Mouse (Mus musculus): ENCODE measurements at regions not wholly inside any gene's neighbourhood (a gene's known extent, or its start where the extent isn't known, plus 50 kb on each side); places are given as distances from the start of the nearest gene placed in this dataset.

DNA sequence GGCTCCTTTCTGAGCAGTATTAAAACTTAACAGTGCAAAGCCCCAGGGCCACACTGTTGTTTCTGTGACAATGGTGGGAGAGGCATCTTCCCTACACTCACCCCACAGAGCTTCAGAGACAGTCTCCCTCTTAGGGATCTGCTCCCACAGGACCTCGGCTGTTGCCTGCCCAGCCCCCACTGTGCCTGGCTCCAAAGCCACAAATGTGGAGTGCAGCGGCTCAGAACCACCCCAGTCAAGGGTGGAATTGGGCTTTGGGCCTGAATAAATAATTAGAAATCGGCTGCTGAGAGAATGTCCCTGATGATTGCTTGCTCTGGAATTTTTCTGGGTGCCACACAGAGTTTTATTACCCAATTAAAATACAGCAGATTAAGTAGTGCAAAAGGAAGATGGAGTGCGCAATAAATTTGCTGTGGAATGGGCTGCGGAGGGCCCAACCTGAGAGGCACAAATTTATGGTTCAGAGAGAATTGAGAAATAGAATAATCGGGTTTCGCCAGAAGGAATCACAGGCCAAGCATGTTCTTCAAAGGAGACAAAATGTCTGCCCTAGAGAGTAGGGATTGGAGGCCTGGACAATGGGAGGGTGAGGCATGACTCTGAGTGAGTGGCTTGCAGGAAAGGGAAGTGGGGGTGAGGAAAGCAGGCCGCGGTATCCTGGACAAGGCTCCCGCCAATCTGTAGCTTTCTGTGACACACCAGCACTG lies 56.4 kb downstream of the Cd24a start:
- intact Hi-C loops (cut with DNase I) = no loop called here
- no peak for DNase-seq

DNA sequence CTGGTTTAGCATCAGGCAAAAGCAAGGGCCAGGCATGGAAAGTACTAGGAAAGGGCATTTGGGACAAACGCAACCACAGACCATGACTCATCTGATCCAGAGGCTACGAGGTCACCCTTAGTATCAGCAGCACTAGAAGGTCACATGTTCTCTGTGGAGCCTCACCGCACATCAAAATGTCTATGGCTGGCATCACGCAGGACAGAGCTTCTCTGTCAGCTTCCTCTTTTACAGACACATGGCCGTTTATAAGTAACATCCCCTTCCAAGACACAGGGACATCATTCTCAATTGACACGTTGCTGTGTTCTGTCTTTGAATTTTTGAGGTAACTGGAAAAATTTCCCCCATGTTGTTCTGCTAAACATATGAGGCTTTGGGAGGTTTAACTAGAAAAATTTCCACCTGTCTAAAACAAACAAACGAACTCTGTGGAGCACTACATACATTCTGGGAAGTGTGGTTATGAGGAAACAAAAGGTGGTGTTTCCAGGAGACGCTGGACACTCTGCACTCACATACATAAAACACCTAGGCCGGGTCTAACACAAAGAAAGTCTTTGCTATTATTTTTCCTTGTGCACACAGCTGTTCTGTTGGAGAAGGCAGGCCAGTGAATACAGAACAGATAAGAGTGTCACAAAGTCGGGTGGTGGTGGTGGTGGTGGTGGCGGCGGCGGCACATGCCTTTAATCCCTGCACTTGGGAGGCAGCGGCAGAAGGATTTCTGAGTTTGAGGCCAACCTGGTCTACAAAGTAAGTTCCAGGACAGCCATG lies 63.3 kb downstream of the Cd24a start:
- intact Hi-C loops (cut with DNase I) = no loop called here
- no peak for DNase-seq

GRCm38 (mm10) chr10:43646326-43646725 lies 68.2 kb downstream of the Cd24a start:
- DNase-seq = no peak
- intact Hi-C loops (cut with DNase I) = no loop called here

GRCm38 (mm10) chr10:43646965-43647364 lies 68.9 kb downstream of the Cd24a start:
- no peak for DNase-seq
- intact Hi-C loops (cut with DNase I) = no loop called here

DNA sequence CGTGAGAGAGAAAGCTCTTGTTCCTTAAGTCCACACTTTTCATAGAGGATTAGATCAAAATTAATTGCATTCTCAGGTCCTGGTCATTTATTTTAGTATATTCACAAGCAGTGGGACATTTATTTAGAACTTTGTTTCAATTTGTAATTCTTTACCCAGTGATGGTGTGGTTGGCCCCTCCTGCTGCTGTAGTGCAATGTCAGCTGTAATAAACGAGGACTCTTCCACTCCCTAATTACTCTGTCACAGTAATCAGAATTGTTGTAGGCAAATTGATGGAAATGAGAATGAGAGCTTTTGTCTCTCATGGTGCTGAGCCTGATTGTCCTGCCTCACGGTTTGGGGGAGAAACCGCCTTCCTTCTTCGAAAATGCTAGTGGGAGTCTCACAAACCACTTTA lies 70.1 kb downstream of the Cd24a start:
- intact Hi-C loops (cut with DNase I) = no loop called here
- DNase-seq = no peak

DNA sequence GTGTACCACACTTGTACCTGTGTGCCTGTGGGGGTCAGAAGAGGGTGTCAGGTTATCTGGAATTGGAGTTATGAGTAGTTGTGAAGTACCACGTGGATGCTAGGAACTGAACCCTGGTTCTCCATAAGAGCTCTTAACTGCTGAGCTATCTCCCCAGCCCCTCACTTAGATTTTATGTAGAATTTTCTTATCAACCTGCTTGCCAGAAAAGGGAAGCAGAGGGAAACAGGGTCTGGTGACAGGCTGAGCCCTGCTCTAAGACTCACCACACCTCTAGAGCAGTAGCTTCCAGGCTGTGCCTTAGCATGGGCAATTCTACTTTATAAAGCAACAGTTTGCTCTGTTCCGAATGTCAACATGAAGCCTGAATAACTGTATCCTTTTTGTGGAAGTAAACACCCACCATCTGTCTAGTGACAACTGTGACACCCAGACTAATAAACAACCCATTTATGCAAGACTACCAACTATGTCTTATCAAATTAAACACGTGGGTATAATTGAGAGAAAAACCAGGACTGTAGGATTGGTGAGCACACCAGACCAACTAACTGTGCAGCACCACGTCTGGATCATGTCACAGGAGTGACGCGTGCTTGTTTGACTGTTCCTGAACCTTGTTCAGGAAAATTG lies 70.8 kb downstream of the Cd24a start:
- intact Hi-C loops (cut with DNase I) = no loop called here
- no peak for DNase-seq

- no peak for DNase-seq
- intact Hi-C loops (cut with DNase I) = no loop called here
These were observed 72.4 kb downstream of the Cd24a start for GRCm38 (mm10) chr10:43650449-43650848.

DNA sequence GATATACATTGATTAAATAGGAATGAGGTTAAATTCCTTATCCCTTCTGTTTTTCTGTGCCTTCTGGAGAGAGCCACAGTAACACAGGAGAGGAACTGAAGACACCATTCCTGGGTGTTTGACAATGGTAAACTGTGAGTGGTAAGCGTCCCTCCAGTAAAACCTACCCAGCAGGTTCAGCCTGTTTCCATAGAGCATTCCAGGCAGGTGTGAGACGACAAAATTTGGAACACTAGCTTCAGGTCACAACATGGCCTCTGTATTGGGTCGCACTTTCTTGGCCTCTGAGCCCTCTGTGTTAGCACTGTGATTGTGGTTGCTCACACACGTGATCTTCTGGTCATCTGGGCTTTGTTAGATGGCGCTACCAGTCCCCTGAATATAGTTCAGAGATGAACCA lies 73.4 kb downstream of the Cd24a start:
- intact Hi-C loops (cut with DNase I) = no loop called here
- DNase-seq = no peak

GRCm38 (mm10) chr10:43651915-43652314 lies 73.8 kb downstream of the Cd24a start:
- no peak for DNase-seq
- intact Hi-C loops (cut with DNase I) = no loop called here

GRCm38 (mm10) chr10:43655082-43655671 lies 77.1 kb downstream of the Cd24a start:
- intact Hi-C loops (cut with DNase I) = no loop called here
- no peak for DNase-seq

DNA sequence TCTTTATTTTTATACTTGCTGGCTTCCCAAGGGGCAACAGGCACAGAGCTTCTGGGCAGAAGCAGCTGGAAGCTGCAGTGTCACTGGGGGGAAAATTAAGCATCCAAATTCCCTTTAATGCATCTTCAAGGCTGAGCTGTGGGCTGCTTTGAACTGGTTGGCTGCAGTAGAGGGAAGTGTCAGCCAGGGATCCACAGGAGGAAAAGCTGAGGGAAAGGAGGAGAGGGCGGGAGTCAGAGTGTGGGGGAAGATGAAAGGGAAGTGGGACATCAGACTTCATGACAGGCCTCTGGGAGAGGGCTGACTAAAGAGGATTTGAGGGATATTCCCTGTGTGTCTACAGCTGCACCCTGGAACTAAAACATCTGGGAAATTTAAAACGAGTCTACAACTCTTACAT lies 77.6 kb downstream of the Cd24a start:
- intact Hi-C loops (cut with DNase I) = no loop called here
- DNase-seq = no peak

DNA sequence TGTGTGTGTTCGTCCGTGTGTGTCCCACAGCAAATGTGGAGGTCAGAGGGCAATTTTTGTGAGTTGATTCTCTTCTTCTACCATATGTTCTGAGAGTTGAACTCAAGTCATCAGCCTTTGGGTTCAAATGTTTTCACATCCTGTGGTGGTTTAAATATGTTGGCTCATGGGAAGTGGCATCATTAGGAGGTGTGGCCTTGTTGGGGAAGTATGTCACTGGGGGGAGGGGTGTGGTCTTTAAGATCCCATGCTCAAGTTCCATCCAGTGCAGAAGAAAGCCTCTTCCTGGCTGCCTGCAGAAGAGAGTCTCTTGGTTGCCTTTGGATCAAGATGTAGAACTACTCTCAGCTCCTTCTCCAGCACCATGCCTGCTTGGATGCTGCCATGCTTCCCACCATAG lies 78.1 kb downstream of the Cd24a start:
- no peak for DNase-seq
- intact Hi-C loops (cut with DNase I) = no loop called here

DNA sequence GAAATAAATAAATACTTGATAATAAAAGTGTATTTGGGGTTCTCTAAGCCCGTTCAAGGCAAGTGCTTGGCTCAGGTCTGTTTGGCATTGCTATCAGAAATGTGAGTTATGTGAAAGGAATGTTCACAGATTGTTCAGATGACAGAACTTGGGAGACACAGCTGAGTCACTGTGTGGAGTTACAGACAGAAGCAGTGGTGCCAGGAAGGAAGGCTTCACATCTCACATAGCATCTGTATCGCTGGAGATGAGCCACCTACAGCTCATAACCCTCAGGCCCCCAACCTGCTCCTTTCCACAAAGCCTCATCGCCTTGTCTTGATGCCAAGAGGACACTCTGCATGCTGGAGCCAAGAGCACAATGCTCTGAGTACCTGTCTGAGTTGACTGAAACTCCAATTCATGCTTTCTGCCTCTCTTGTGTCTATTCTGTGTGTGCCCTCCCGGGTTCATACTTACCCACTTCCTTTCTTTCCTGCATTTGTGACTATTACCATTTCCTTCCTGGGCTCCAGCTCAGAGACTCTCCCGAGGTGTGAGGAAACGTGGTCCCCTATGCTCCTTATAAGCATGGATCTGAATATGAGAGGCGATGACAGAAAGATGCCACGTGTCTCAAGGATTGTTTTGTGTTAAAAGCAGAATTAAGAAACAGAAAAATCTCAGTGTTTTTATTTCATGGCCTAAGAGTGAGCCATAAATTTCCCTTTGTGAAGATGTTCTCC lies 79.6 kb downstream of the Cd24a start:
- DNase-seq = no peak
- intact Hi-C loops (cut with DNase I) = no loop called here

- intact Hi-C loops (cut with DNase I) = no loop called here
- no peak for DNase-seq
These were observed 80.1 kb downstream of the Cd24a start for GRCm38 (mm10) chr10:43658226-43658593.

DNA sequence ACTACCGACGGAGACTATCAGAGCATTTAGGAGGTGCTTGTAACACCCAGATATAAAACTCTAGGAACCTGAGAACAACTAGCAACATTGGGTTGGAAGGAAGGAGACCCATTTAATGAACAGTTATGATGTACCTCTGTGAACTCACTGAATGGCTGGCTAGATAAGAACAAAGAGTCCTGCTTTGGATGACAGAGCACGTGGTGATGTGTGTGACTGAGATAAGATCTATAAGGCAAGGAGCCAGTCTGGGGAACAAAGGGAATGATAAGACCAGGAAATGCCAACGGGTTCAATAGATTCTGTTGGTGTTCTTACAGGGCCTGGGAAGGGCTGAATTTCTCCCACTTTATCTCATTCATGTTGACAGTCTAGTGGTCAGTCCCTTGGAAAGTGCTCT lies 86.8 kb downstream of the Cd24a start:
- intact Hi-C loops (cut with DNase I) = no loop called here
- DNase-seq = no peak

DNA sequence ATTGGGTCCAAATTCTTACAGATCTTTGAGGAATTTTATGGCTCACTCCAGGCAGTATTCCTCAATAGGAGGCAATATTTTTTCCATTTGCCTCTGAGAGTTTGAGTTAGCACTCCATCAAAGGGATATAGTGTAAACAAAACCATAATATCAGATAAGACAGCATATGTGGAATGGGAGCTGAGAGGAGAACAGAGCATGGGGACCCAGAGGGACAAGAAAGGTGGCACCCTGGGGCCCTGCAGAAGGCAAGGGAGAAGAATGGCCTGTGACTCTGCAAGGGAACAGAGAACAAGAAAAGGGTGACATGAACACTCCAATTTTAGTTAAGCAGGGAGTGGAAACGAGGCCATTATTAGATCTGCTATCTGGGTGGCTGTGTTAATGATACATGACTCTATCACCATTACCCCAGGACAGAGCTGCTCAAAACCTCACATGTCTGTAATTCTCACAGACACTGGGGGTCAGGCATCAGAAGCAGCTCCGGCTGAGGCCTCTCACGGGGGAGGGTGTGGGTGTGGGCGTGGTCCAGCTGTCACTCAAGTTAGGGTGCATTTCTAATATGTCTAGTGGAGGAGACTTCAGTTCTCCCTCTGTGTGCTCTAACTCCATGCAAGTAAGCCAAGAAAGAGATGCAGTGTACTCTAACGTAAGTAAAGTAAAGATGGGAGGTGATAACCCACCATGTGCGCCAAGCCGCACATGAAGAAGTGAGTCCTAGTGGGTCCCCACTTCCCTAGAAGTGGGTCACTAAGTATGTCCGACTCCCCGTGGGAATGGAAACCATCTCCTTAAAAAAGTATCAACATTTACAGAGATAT lies 88.4 kb downstream of the Cd24a start:
- intact Hi-C loops (cut with DNase I) = no loop called here
- no peak for DNase-seq

DNA sequence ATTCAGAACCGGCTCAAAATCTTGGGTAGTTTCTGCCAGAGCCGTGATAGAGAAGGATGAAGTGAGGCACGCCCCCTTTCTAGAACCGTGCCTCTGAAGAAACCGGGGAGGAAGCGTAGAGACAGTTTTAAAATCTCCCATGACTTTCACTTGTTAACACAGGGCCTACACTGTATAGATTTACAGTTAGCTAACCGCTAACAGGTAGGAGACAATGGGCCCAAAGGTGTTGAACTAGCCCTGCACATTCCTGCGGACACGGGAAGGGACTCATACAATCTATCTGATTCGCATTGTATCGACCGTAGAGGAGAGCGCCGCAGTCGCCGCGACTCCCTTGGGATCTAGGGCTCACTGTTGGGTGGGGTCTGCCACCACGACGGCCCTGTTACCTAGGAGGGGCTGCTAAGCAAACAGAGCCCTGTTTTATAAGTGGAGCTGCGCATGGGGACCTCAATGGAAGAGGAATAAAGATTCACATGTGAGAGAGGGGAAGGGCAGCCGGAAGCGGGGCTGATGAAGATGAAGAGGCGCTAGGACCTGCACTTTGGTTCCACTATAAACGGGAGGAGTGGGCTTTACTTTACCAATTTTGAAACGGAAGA lies 89.1 kb downstream of the Cd24a start:
- no peak for DNase-seq
- intact Hi-C loops (cut with DNase I) = no loop called here

GRCm38 (mm10) chr10:43667732-43668247 lies 89.7 kb downstream of the Cd24a start:
- intact Hi-C loops (cut with DNase I) = no loop called here
- DNase-seq = no peak

- intact Hi-C loops (cut with DNase I) = no loop called here
These were observed 91.4 kb downstream of the Cd24a start for GRCm38 (mm10) chr10:43669471-43669870.

DNA sequence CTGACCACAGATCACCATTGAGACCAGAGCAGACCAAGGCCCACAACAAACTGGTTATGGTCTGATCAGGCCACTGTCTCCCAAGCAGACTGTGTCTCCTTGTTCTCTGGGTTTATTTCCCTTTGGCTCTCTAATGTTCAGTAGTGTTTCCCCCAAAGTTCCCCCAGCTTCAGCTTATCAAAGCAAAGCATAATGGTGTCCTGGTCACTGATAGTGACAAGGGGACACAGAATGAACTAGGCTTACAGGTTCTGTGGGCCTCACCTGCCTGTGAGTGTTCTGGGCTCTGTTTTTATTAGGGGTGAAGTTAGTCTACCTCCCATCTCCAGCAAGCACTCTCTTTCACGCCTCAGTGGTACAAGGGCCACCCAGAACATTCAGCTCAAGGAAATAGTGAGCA lies 92.7 kb downstream of the Cd24a start:
- intact Hi-C loops (cut with DNase I) = no loop called here
- DNase-seq = no peak

More at GRCm38 (mm10) chr10:43669471-43669870, 91.4 kb downstream of the Cd24a start:
- DNase-seq = no peak

All from left cerebral cortex, postnatal 4 days (tissue).